Mouse (Mus musculus) left cerebral cortex, postnatal 4 days (tissue): Measurements from ENCODE around the gene Aifm1. TPM values are rescaled to one million over a fixed set of nuclear protein-coding genes. Genes with fewer than 3 reads are reported as not detected.

ENCODE experiments used
- DNase-seq: peaks from one replicate; pipeline ENCODE4 v3.0.0-alpha.2; 2022
- intact Hi-C: fragments of 180-260 bp; cut with DNase I; formaldehyde crosslinking; loops from one replicate; pipeline ENCODE4 v1.15.1; 2025
- total RNA-seq, 2 experiments: library from RNA; stranded (reverse); gene quantifications; 2 replicates each; pipeline ENCODE4 v1.2.3; 2021

Aifm1 gene
- total RNA-seq, 2 experiments from 2014 or later, result 22.3 to 25.2 TPM

- intact Hi-C loops, result loop anchor here (5.0 kb wide), 1 partner anchor 34 kb away; the partner anchor contains the start of gene Elf4
- no peak for DNase-seq
Measured at GRCm38 (mm10) chrX:48428241-48428640, 85.1 kb downstream of the Aifm1 start.

GRCm38 (mm10) chrX:48425280-48425679, 88.1 kb downstream of the Aifm1 start:
- DNase-seq, result no peak
- intact Hi-C loops, result loop anchor here (5.0 kb wide), 1 partner anchor 37 kb away; the partner anchor contains the start of gene Elf4

Other genes starting within 250 kb of the Aifm1 start
- 10 to 100 TPM; 27.9 to 33.5 TPM for gene Bcorl1, start 172.2 kb downstream of the Aifm1 start, total RNA-seq
- 1 to 10 TPM; 1.1 to 1.5 TPM for gene Elf4, start 50.4 kb downstream of the Aifm1 start, total RNA-seq
- gene Rab33a, start 5.7 kb upstream of the Aifm1 start, total RNA-seq, result 10 to 100 TPM; 50.7 to 51.4 TPM
- gene Zfp280c, start 80.9 kb upstream of the Aifm1 start, total RNA-seq, result 10 to 100 TPM; 36.9 to 37.4 TPM
- 10 to 100 TPM; 29.3 to 31.0 TPM for gene Slc25a14, start 109.8 kb upstream of the Aifm1 start, total RNA-seq
- gene Gpr119, start 160.9 kb upstream of the Aifm1 start, total RNA-seq, result not detected
- 1 to 10 TPM; 7.9 to 8.5 TPM for gene Rbmx2, start 181.4 kb upstream of the Aifm1 start, total RNA-seq